Mouse (Mus musculus) retina, adult 2 months (tissue): Measurements from ENCODE around the gene Glt8d1.
A peak's percentile ranks its signal among the peaks of the same experiment; 100 is the strongest.

Experiments
- DNase-seq: peaks from one replicate; pipeline ENCODE4 v3.0.0-alpha.2; 2012; ENCODE audit warnings: low read depth, low spot score

Gene Glt8d1

GRCm38 (mm10) chr14:31001307-31002205 lies at the start of gene Glt8d1, which contains the start of gene Spcs1:
TSS of gene Glt8d1 (plus strand) at chr14:31001400.
TSS of gene Spcs1 (minus strand) at chr14:31001672.
- DNase-seq = peak; percentile 66

- no peak for DNase-seq
These were observed 42.7 kb upstream of the Glt8d1 start for GRCm38 (mm10) chr14:30958517-30958916.

- DNase-seq = no peak
These were observed 42.2 kb upstream of the Glt8d1 start for GRCm38 (mm10) chr14:30959031-30959430.

- DNase-seq = no peak
These were observed 40.8 kb upstream of the Glt8d1 start for GRCm38 (mm10) chr14:30960366-30960765.

- no peak for DNase-seq
These were observed 27.0 kb upstream of the Glt8d1 start for GRCm38 (mm10) chr14:30974204-30974603.

GRCm38 (mm10) chr14:30976222-30976621 lies 25.0 kb upstream of the Glt8d1 start:
- no peak for DNase-seq

- no peak for DNase-seq
These were observed 4.8 kb upstream of the Glt8d1 start for GRCm38 (mm10) chr14:30996417-30996816.

GRCm38 (mm10) chr14:31000356-31000755 lies 844 bp upstream of the Glt8d1 start:
- DNase-seq = no peak

- no peak for DNase-seq
These were observed 339 bp upstream of the Glt8d1 start for GRCm38 (mm10) chr14:31000816-31001306.

GRCm38 (mm10) chr14:31004527-31004926 lies 3.3 kb downstream of the Glt8d1 start:
- DNase-seq = no peak

- DNase-seq = no peak
These were observed 5.6 kb downstream of the Glt8d1 start for GRCm38 (mm10) chr14:31006779-31007178.

- no peak for DNase-seq
These were observed 10.4 kb downstream of the Glt8d1 start for GRCm38 (mm10) chr14:31011588-31011987.

- no peak for DNase-seq
These were observed 12.7 kb downstream of the Glt8d1 start for GRCm38 (mm10) chr14:31013928-31014327.

- no peak for DNase-seq
These were observed 14.9 kb downstream of the Glt8d1 start for GRCm38 (mm10) chr14:31016063-31016462.

GRCm38 (mm10) chr14:31017854-31018253 lies 16.7 kb downstream of the Glt8d1 start:
- no peak for DNase-seq

- peak; percentile 83 for DNase-seq
These were observed 17.7 kb downstream of the Glt8d1 start, which contains the start of the genes Pbrm1 and Gnl3 for GRCm38 (mm10) chr14:31018860-31019291. TSS of gene Pbrm1 (plus strand) at chr14:31019138. TSS of gene Gnl3 (minus strand) at chr14:31019152.

GRCm38 (mm10) chr14:31019331-31020205 lies 18.4 kb downstream of the Glt8d1 start:
- DNase-seq = peak; percentile 51

GRCm38 (mm10) chr14:31022579-31022978 lies 21.4 kb downstream of the Glt8d1 start:
- no peak for DNase-seq

- DNase-seq = no peak
These were observed 24.6 kb downstream of the Glt8d1 start for GRCm38 (mm10) chr14:31025785-31026184.

- no peak for DNase-seq
These were observed 44.1 kb downstream of the Glt8d1 start for GRCm38 (mm10) chr14:31045296-31045695.

GRCm38 (mm10) chr14:31045817-31046216 lies 44.6 kb downstream of the Glt8d1 start:
- DNase-seq = no peak
